Mouse (Mus musculus) urinary bladder, postnatal 25 days (tissue): ENCODE data around the gene Ccdc184.

Source experiments
- DNase-seq: peaks from one replicate; pipeline ENCODE4 v3.0.0; 2022; ENCODE audit warnings: low spot score

Ccdc184 gene

DNA sequence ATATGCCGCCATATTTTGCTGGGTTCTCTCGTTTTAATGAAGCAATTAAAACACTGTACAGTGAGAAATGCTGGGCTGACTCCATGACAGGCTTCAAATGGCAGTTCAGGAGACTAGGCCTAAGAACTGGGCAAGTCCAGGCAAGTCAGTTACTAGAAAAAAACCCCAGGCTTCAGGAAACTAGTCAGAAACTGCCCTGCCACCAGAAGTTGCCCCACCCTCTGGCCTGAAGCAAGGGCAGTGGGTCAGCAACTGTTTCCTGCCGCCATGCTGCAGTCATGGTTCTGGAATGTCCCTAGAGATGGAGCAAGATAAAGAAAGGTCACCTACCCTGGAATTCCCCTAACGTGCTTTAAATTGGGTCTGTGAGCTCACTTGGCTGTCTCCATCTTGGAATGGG lies 11.0 kb upstream of the Ccdc184 start:
- no peak for DNase-seq

DNA sequence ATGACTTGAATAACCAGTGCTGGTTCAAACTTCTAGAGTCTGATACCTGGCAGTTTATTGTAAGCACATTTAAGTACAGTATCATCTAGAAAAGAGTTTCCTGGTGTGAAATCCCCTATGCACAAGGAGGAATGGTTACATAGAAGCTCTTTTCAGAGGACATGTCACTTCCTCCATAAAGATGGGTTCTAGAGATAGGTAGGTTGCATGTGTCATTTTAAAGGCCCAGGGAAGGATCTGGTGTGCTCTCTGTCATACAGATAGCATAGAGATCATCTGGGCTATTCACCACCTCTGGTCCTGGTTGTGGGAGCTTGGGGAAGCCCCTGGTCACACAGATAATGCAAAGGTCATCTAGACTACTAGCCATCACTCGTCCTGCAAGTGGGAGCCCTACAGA lies 9.7 kb upstream of the Ccdc184 start:
- no peak for DNase-seq

DNA sequence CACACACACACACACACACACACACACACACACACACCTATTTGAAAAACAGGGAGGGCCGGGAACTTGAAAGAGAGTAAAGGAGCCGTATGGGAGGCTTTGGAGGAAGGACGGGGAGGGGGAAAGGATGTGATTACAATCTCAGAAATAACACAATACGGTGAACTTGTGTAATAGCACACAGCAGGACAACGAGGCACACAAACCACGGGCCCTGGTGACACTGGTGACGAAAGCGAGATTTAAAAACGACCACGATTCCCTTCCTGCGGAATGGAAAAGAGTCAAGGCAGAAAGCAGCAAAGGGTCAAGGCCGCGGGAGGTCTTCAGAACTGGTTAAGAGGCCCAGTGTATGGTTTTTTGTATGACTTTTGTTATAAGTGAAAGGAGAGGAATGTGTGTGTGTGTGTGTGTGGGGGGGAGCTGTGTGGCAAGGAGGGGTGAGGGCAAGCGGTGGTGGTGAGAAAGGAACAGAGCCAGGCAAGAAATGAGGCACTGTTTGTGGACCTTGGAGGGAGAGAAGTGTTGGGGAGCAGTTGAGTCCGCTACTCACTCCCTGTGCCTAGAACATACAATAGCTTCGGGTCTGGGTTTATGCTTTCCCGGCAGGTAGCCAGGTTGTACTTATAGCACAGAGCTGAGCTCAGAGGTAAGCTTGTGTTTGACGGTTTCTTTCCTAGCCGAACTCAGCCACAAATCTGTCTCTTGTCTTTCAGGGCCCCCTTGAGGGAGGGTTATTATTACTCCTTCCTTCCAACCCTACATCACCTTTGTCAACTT lies 5.7 kb upstream of the Ccdc184 start:
- DNase-seq = no peak

DNA sequence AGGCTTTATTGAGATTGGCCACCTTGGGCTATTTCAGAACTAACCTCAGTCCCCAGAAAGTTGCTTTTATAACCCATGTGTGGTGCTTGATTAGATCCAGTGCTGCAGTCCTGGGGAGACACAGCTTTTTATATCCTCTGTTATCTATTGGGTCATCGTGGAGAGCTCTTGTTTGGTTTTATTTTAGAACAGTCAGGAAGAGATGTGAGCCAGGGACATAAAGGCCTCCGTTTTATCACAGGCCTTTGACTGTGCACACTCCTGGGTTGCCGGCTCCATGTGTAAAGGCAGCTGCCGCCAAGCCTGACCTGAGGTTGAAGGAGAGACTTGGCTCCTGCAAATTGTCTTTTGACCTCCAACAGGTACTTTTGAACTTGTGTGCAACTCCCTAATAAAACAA lies 4.4 kb upstream of the Ccdc184 start:
- DNase-seq = no peak

DNA sequence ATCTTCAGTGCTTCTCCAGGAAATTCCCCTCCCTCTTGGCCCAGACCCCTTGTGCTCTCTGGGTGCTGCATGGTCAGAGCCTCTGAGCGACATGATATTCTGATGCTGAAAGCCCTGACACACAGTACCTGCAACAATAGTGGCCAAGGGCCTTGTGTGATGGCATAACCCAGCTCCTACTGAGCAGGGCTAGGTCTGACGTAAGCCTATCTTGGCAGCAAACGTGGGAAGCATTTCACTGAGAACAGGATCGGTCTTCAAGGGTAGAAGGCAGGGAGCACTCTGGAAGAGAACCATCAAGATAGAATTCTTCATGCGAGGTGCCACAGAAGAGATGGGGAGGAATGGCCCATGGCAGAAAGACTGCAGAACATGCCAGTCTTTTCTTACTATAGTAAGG lies 1.4 kb upstream of the Ccdc184 start, which contains the start of gene Asb8:
Gene Asb8 (minus strand): TSS at position 101 of the 400 bp plus-strand sequence.
- no peak for DNase-seq

DNA sequence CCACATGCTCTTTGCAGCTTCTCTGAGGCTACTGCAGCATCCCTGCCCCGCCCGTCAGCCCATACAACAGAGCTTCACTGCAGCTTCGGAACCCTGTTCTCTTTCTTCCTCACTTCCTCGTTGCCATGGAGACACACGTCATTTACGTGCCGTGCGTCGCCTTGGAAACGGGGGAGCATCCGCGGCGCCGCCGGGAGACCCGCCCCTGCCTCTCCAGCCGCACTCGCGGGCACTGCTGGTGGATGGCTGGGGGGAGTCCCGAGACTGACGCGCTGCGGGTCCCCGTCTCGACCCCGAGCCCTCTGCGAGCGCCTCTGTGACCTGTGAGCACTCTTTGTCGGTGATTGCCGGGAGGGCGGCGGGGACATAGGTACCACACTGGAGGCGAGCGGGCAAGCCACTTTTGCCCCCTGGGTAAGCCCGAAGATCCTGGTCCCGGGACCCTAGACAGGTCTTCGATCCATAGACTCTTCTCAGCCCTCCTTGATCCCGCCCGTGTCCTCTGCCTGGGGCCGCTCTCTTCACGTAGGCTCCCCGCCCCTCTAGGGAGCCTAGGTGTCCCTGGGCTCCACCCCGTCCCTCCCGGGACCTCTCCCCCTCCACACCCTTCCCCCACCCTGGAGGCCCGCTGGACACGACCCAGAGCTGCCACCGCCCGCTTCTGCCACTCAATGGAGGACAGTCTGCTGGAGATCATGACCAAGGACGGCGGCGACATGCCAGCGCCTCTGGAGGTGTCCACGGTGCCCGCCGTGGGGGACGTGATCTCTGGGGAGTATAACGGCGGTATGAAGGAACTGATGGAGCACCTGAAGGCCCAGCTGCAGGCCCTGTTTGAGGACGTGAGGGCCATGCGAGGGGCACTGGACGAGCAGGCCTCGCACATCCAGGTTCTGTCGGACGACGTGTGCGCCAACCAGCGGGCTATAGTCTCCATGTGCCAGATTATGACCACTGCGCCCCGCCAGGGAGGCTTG lies 975 bp downstream of the Ccdc184 start:
- peak; percentile 68 for DNase-seq

DNA sequence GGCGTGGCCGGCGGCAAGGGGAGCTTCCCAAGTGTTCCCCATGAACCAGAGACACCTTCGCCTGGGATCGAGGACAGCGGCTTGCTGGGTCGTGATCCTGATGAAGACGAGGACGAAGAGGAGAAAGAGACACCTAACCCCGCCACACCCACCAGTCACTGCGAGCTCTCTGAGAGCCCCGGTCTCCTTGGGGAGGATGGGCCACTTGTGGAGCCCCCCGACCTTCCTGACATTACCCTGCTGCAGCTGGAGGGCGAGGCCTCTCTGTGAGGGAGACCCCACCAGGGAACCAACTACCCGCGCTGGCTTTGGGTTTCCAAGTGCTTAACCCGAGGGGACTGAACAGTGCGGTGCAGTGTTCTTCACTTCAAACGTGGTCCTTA lies 1.7 kb downstream of the Ccdc184 start:
- no peak for DNase-seq

DNA sequence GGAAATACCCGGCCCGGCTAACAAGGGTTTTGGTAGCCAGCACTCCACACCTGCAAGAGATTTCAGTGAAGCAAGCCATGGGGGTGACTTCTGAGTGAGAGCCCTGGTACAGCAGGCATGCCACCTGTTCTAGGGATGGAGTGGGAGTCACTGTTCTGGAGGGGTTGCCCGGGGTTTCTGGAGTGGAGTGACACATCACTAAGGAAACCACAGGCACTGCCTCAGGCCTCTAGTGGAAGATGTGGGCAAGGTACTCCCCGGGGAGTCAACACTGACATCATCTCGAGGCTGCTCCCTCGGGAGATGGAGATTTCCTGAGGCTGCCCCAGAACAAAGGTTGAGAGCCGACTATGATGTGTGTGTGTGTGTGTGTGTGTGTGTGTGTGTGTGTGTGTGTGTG lies 3.4 kb downstream of the Ccdc184 start:
- DNase-seq = no peak

DNA sequence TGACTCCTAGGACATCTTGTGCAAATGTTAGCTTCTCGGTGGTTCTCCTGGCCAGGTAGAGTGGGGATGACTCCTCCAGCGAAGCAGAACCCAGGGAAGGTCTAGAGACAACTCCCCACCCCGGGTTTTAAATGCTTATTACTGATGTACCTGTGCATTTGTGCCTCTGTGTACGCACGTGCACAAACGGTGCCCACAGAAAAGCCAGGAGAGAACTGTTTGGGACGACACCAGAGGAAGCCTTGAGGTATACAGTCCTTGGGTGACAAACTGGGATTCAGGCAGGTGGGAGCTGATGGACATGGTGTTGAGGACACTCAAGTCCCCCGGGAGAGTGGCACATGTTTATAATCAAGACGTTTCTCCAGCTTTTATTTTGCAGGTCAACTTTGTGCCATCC lies 4.0 kb downstream of the Ccdc184 start:
- no peak for DNase-seq

DNA sequence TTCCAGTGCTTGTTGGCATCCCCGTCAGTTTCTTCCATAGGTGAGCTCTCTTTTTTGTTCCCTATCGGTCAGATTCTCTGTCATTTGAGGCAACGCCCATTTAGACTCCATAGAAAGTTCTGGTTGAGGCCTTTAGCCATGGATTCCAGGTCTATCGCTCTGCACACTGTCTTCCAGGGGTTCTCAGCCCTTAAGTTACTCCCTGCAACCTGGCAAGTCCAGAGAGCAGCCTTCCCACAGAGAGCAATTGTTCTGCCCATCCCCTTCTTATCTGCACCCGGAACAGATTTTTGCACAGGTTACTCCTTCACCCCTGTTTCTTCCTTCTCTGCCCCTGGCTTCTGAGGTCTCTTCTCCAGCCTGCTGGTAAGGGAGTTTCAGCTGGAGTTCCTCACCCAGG lies 5.2 kb downstream of the Ccdc184 start:
- DNase-seq = no peak

DNA sequence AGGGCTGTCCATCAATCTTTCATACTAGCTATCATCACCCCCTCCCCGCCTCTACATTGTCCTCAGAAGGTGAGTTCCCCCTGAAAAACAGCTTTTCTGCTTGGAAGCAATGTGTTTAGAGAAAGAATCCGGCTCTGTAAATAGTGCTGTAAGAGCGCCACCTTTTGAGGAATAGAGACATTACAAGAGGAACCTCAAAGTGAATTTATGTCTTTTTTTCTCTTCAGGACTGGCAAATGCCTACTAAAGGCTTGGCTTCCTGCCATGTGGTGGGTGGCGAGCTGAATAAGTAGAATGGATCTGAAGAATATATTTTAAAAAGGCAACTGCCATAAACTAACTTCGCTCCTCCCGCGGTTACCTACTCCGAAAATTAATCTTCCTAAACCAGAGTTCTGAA lies 6.9 kb downstream of the Ccdc184 start:
- no peak for DNase-seq

DNA sequence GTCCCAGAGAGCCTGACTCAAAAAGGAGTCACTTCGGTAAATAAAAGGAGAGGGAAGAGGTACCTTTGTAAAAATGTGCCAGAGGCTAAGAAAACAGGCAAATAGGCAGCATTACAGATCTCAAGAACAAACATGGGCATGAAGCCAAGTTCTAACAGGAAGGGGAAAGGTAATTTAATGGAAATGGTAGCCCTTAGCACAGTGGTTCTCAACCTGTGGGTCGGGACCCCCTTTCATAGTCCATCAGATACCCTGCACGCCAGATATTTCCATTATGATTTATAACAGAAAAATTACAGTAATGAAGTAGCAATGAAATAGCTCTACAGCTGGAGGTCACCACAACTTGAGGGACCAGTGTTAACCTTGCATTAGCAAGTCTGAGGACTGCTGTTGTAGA lies 10.4 kb downstream of the Ccdc184 start:
- no peak for DNase-seq

DNA sequence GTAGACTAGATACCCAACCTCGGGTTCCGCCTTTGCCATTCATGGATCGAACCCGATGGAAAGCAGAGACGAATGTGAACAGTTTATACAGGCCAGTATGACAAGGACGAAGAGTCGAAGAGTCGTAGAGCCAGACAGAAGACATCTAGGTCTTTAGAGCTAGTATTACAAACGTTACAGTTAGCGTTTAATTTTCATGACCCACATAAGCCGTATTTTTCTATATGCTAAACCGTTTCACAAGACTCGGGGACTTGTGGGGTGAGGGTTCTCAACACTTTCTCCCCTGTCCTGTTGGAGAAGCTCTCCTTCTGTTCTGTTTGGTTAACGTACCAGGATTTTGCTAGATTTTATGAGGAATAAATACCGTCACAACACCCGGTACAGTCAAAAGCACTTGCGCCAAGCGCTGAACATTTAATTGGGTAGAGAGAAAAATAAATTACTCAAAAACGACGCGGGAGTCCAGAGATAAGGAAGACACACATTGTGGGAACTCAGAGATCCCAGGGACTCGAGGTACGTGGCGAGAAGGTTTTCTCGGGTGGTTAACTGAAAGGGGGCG lies 13.7 kb downstream of the Ccdc184 start:
- DNase-seq = no peak

DNA sequence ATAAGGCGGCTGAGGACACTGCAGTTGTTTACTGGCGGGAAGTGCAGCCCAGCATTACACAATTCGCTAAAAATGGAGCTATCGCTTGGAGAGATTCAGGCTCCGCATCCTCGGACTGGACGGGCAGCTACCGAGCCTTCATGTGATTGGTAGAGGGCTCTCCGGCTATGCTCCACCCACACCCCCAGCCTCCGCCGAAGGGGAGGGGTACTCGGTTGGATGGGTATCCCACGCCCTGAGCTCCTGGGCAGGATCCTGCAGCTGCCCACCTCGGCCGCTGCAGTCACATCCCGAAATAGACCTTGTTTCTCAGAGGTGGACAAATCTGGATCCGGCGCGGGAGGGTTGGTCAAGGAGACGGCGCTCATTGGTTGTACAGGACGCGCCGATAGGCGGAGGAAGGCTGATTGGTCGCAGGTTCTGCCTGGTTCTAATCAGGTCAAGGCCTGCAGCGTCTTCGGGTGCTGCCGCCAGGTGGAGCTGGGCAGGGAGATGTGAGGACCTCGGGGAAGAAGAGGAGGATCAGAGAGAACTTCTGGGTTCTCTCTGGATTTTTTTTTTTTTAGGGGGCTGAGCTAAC lies 14.3 kb downstream of the Ccdc184 start:
- DNase-seq = peak; percentile 85

DNA sequence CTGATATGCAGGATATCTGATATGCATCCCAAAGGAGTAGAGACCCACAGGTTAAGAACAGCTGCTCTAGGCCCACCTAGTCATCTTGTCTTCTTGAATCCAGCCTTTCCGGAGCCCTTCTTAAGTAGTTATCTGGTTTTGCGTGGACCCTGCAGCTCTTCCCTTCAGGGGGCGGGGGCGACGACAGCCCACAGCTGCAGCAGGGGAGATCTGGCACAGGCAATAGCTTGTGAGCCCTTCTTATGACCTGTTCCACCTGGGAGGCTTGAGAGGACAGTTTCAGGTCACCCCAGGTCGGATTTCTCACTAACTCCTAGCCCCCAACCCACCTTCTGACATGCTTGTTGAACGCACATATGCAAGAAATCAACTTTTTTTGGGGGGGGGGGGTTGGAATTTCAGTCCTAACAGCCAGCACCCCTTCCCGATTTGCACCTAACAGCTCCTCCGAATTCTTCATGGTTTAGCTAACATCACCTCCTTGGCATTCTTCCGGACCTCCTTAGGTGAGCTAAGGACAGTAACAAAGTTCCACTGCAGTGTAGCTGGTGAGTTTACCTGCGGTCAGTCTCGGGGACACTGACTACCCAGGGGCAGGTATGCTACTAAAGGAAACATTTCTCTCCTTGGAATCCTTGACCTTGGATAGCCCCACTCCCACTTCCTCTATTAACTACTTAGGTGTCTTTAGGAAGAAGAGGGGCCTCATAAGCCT lies 15.1 kb downstream of the Ccdc184 start:
- DNase-seq = no peak

DNA sequence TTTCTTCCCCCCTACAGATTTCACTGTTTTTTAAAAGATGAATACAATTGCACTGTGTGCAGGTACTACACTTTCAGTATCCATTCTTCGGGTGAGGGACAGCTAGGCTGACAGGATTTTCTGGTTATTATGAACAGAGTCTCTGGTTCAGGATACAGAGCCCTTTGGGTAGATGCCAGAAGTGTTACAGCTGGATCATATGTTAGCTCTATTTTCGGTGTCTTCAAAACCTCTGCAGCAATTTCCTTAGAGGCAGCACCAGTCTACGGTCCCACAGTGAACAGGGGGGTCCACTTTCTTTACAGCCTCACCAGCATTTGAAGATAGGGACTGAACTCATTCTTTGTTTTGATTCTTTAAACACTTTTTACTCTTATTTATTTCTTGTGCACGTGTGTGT lies 17.5 kb downstream of the Ccdc184 start:
- DNase-seq = no peak

DNA sequence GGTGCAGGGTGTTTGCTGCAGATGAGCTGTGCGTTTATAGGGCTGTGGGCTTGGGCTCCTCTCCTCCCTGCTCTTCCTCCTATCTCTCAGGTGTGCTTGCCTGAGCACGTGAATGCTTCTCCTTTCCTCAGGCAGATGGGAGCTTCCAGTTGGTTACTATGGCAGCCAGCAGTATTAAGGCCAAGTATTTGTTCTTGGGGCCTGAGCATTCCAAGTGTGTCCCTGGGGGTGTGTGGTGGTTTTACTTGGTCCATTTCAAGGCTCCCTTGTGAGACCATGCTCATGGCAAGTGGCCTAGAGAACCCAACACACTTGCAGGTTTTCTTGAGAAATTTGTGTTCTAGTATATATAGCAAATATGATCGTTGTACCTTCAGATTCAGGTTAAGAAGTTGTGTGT lies 28.5 kb downstream of the Ccdc184 start, which contains the start of gene Olfr288:
Gene Olfr288 (minus strand): TSS at position 101 of the 400 bp plus-strand sequence.
- no peak for DNase-seq

DNA sequence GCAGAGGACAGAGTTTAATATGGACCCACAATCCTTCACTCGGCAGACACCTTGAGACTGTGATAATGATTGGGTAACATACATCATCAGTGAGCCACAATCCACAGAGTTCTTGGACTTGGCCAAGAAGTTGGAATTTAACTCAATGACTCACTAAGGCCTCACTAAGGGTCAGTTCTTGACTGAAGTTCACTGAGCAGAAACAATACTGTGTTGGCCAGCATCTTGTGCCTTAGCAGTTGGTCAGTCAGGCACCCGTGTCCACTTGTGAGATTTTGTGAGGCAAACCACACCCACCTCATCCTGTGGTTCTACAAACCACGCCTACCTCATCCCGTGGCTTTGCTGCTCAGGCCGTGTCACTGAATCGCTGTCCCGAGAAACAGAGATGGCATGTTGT lies 42.7 kb downstream of the Ccdc184 start:
- DNase-seq = no peak

DNA sequence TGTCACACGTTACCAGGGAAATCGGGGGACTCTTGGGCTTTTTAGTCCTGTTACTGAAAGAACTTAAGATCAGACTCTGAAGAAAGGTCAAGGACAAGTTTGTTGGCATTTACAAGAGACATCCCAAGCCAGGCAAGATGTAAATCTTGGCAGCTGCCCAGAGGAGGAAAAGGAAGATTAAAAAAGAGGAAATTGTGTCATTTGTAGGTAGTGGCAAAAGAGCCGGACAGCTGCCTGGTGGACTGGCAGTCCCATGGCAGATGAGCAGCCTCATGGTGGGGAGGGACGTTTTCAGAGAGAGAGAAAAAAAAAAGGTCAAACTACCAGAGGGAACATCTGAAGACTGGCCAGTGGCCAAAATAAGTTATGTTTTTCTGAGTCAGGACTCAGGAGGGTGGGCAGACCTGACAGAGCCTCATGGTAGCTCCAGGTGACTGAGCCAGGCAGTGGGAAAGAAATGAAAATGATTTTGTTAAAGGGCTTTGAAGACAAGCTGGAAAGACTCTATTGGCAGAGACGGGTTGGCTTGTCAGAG lies 46.4 kb downstream of the Ccdc184 start:
- DNase-seq = no peak

DNA sequence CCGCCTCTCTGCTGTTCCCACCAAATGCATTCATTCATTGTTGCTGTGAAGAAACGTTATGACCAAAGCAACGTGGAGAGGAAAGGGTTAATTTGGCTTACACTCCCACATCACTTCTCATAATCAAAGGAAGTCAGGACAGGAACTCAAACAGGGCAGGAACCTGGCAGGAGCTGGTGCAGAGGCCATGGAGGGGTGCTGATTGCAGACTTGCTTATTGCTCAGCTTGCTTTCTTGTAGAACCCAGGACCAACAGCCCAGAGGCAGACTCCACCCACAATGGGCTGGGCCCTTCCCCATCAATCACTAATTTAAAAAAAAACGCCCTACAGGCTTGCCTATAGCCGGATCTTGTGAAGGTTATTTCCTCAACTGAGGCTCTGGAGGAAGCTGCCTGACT lies 47.2 kb downstream of the Ccdc184 start:
- DNase-seq = no peak
